Mouse (Mus musculus) stomach, embryonic 16.5 days (tissue): ENCODE measurements around the gene Bcap29. TPM values are rescaled to one million over a fixed set of nuclear protein-coding genes. Genes with fewer than 3 reads are reported as not detected.
A peak's percentile ranks its signal among the peaks of the same experiment; 100 is the strongest.

ENCODE experiments used
- ATAC-seq: fragments of 200-750 bp; cut with Nextera tagmentation; 2 replicates; pipeline ENCODE4 v1.8.0; 2017; ENCODE audit warnings: moderate number of reproducible peaks, moderate TSS enrichment; ENCODE audit not compliant: insufficient read depth, low FRiP score
- H3K27ac ChIP-seq: fragments of 300-500 bp; sonication (generic); 2 replicates; pipeline ENCODE4 v1.5.1; 2014; ENCODE audit warnings: low read length
- H3K27me3 ChIP-seq: fragments of 300-500 bp; sonication (generic); 2 replicates; pipeline ENCODE4 v1.6.1; 2014; ENCODE audit warnings: low read length, control low read depth, mixed read lengths; ENCODE audit not compliant: control insufficient read depth, insufficient read depth
- H3K36me3 ChIP-seq: fragments of 300-500 bp; sonication (generic); 2 replicates; pipeline ENCODE4 v1.6.1; 2014; ENCODE audit warnings: low read length; ENCODE audit not compliant: control insufficient read depth, insufficient read depth
- H3K4me1 ChIP-seq: fragments of 300-500 bp; sonication (generic); 2 replicates; pipeline ENCODE4 v1.6.1; 2014; ENCODE audit warnings: low read length, control low read depth, mixed read lengths; ENCODE audit not compliant: control insufficient read depth, insufficient read depth
- H3K4me2 ChIP-seq: fragments of 300-500 bp; sonication (generic); 2 replicates; pipeline ENCODE4 v1.6.1; 2014; ENCODE audit warnings: low read depth, low read length, mixed read lengths
- H3K4me3 ChIP-seq: fragments of 300-500 bp; sonication (generic); replicated peaks from 2 replicates; pipeline ENCODE4 v1.5.1; 2014; ENCODE audit warnings: mild to moderate bottlenecking, low read length
- H3K9ac ChIP-seq: fragments of 300-500 bp; sonication (generic); 2 replicates; pipeline ENCODE4 v1.6.1; 2014; ENCODE audit warnings: low read length
- H3K9me3 ChIP-seq: fragments of 300-500 bp; sonication (generic); replicated peaks from 2 replicates; pipeline ENCODE4 v1.6.1; 2016; ENCODE audit warnings: low read length, control low read depth; ENCODE audit not compliant: control insufficient read depth
- WGBS: fragments of 180-500 bp; shearing (Covaris S2); extraction: QIAGEN DNeasy Blood & Tissue Kit; methylation state at CpG from one replicate; pipeline ENCODE4 v1.1.7; 2014; 5-methylcytosine and 5-hydroxymethylcytosine counted together
- polyA plus RNA-seq: library from polyadenylated mRNA; unstranded; fragments of >200 nt; fragmentation: Nextera tagmentation; extraction: Ambion mirVana; gene quantifications from 2 replicates; pipeline ENCODE4 v1.2.1, GENCODE M21; 2015

The Bcap29 gene
- polyA plus RNA-seq: 31.9 and 32.5 TPM in 2 replicates

DNA sequence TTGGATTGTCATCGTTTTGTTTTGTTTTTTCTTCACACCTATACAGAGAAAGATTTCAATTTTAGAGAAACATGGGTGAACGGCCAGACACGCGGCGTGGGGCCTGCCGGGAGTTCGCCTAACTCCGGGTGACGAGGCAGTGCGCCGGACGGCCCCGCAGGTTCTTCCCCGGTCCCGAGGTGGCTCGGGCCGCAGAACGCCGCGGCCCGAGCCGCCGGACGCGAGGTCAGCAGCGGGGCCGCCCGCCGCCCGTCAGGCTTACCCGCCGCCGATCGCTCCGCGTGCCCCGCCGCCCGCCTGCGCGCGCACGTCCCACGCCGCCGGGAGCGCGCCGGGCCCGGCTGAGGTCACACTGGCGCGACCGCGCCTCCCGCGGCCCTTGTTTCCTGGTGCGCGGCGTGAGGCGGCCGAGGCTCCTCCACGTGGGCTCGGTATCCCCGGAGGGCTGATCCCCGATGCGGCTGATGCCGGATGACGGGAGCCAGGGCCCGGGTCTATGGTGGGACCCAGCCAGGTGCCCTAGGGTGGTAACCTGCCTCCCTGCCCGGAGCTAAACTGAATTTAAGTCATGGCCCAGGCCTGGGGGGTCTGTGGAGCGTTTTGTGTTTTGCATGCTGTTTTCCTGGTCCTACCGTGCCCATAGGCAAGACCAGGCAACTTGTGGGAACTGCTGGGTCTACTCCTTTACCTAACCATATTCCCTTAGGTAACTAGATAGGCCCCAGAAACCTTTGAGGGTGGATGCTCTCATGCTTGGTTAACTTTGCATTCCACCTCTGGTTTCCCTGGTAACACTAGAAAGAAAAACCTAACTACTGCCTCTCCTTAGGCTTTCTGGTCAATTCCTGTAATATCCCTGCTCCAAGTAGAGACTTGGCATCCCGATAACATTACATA, at the start of gene Bcap29:
Gene Bcap29, minus strand, starts transcription at position 316 of the 897 bp plus-strand sequence.
- H3K9me3 ChIP-seq: no peaks in the 10 kb centered on the region
- 2% methylated on average over 72 of the region's 73 CpGs for WGBS
- H3K9ac ChIP-seq: peak within 1 kb of the TSS; percentile 91
- no peaks in the 10 kb centered on the region for H3K36me3 ChIP-seq
- H3K27ac ChIP-seq: peak within 1 kb of the TSS; percentile 67
- H3K4me3 ChIP-seq: peak within 1 kb of the TSS; percentile 60
- H3K27me3 ChIP-seq: no peaks in the 10 kb centered on the region
- peak; percentile 92 for ATAC-seq
- H3K4me1 ChIP-seq: no peaks in the 10 kb centered on the region; the same call in 1 of the 2 replicates
- H3K4me2 ChIP-seq: peak within 1 kb of the TSS; percentile 95

DNA sequence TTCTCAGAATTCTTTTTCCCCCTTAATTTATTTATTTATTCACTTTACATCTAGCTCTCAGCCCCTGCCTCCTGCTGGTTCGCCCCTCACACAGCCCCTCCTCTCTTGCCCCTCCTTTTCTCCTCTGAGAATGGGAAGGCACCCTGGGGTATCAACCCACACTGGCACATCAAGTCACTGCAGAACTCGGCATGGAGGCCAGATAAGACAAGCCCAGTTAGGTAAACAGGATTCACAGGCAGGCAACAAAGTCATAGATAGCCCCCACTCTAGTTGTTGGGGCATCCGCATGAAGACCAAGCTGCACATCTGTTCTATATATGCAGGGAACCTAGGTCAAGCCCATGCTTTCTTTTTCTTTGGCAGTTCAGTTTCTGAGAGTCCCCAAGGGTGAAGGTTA, 32.7 kb upstream of the Bcap29 start:
- 65% methylated on average over 3 of the region's 3 CpGs for WGBS
- Histone ChIP-seq H3K4me1 (no peaks in the 10 kb centered on the region), H3K4me2 (no peak overlapping the region), H3K9ac (no peak overlapping the region), H3K27me3 (no peaks in the 10 kb centered on the region), H3K36me3 (peaks cover 8% of the 10 kb centered on the region; the same call in 1 of the 2 replicates), H3K4me3 (no peak overlapping the region), H3K9me3 (no peaks in the 10 kb centered on the region), H3K27ac (no peak overlapping the region)
- no peak for ATAC-seq

DNA sequence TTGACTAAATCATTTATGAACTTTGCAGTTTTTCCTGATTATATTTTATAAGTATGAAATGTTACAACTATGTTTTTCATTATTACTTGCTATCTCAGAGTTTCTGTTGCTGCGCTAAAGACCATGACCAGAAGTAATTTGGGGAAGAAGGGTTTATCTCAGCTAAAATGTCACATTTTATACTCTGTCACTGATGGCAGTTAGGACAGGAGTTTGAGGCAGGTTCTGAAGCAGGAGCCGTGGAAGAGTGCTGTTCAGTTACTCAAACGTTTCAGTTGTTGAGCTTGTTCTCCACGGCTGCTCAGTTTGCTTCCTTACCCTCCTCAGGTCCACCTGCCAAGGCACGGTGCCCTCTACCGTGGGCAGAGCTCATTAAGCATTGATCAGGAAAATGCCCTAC, 31.5 kb upstream of the Bcap29 start:
- H3K36me3 ChIP-seq: peaks cover 11% of the 10 kb centered on the region; the same call in 1 of the 2 replicates
- H3K9me3 ChIP-seq: no peaks in the 10 kb centered on the region
- WGBS: 74% methylated on average over 6 of the region's 6 CpGs
- no peaks in the 10 kb centered on the region for H3K27me3 ChIP-seq
- H3K4me2 ChIP-seq: no peak overlapping the region
- H3K4me3 ChIP-seq: no peak overlapping the region
- ATAC-seq: no peak
- H3K27ac ChIP-seq: no peak overlapping the region
- H3K4me1 ChIP-seq: no peaks in the 10 kb centered on the region
- H3K9ac ChIP-seq: no peak overlapping the region

DNA sequence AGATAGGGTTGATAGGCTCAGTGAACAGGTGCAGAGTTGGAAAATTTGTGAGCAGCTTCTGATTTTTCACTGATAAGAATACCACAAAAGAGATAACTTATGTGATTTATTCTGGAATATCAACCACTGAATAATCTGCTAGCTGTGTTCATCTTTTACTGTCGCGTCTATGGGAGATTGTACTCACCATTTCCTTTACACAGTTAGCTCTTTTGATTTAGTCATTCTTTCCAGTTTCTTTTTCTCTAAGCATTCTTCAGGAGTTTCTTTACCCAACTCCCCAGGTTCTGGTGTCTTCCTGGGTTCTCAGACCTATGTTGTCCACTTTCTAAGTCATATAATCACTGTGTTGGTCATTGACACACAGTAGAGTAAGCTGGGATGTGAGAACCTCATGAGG, 22.4 kb upstream of the Bcap29 start:
- Histone ChIP-seq H3K4me1 (peaks cover 6% of the 10 kb centered on the region), H3K9ac (no peak overlapping the region), H3K4me3 (no peak overlapping the region), H3K36me3 (peaks cover under 1% of the 10 kb centered on the region; the same call in 1 of the 2 replicates), H3K27ac (no peak overlapping the region), H3K27me3 (no peaks in the 10 kb centered on the region), H3K9me3 (no peaks in the 10 kb centered on the region), H3K4me2 (no peak overlapping the region)
- ATAC-seq: no peak
- WGBS: 92% methylated on average over 2 of the region's 2 CpGs

GRCm38 (mm10) chr12:31654965-31655477, 20.6 kb upstream of the Bcap29 start:
- no peaks in the 10 kb centered on the region for H3K36me3 ChIP-seq
- H3K4me1 ChIP-seq: peaks cover 6% of the 10 kb centered on the region
- ATAC-seq: peak; percentile 82
- peak overlapping the region; percentile 73 for H3K4me3 ChIP-seq
- peak overlapping the region; percentile 85 for H3K9ac ChIP-seq
- peak overlapping the region; percentile 74 for H3K4me2 ChIP-seq
- under 1% methylated on average over 29 of the region's 29 CpGs for WGBS
- no peaks in the 10 kb centered on the region for H3K9me3 ChIP-seq
- peak overlapping the region; percentile 86 for H3K27ac ChIP-seq
- H3K27me3 ChIP-seq: no peaks in the 10 kb centered on the region

GRCm38 (mm10) chr12:31654197-31654964, 19.9 kb upstream of the Bcap29 start, which contains the start of the genes Dus4l and Cog5:
TSS of gene Dus4l (minus strand) at chr12:31654826.
TSS of gene Cog5 (plus strand) at chr12:31654869.
- peak; percentile 97 for ATAC-seq
- Histone ChIP-seq H3K4me1 (peaks cover 6% of the 10 kb centered on the region), H3K9me3 (no peaks in the 10 kb centered on the region), H3K9ac (peak within 1 kb of the TSS; percentile 85), H3K4me2 (peak within 1 kb of the TSS; percentile 74), H3K4me3 (peak within 1 kb of the TSS; percentile 73), H3K27me3 (no peaks in the 10 kb centered on the region), H3K27ac (peak within 1 kb of the TSS; percentile 86), H3K36me3 (no peaks in the 10 kb centered on the region)
- under 1% methylated on average over 47 of the region's 47 CpGs for WGBS

DNA sequence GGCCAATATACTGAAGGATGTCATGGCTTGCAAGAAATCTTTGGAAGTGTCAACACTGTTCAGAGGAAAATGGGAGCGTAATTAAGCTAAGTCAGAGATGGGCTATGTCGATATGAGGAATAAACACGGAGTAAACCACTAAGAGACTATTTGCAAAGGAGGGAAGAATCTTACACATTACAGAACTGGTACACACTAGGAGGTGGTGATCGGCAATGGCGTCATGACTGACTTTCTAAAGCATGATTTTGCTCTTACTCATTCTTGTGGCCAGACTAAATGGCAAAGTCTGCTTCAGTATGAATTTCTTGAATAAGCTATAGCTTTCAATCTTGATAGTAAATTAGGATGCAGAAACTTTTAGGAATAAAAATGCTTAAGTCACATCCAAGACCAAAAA, 19.2 kb upstream of the Bcap29 start:
- no peaks in the 10 kb centered on the region for H3K27me3 ChIP-seq
- peak overlapping the region; percentile 64 for H3K4me2 ChIP-seq
- H3K9ac ChIP-seq: no peak overlapping the region
- no peaks in the 10 kb centered on the region for H3K9me3 ChIP-seq
- H3K27ac ChIP-seq: no peak overlapping the region
- H3K4me3 ChIP-seq: no peak overlapping the region
- H3K36me3 ChIP-seq: no peaks in the 10 kb centered on the region
- 67% methylated on average over 5 of the region's 5 CpGs for WGBS
- peaks cover 6% of the 10 kb centered on the region for H3K4me1 ChIP-seq
- ATAC-seq: no peak

- H3K4me3 ChIP-seq: no peak overlapping the region
- ATAC-seq: no peak
- 87% methylated on average over 3 of the region's 3 CpGs for WGBS
- H3K27me3 ChIP-seq: no peaks in the 10 kb centered on the region
- H3K9me3 ChIP-seq: no peaks in the 10 kb centered on the region
- peak overlapping the region; percentile 95 for H3K4me2 ChIP-seq
- peak overlapping the region; percentile 91 for H3K9ac ChIP-seq
- no peaks in the 10 kb centered on the region; the same call in 1 of the 2 replicates for H3K4me1 ChIP-seq
- no peak overlapping the region for H3K27ac ChIP-seq
- no peaks in the 10 kb centered on the region for H3K36me3 ChIP-seq
Observed at GRCm38 (mm10) chr12:31635240-31635607, 766 bp upstream of the Bcap29 start.
